Mouse (Mus musculus): ENCODE data around the gene Ripply3. TPM values are rescaled to one million over a fixed set of nuclear protein-coding genes. Genes with fewer than 3 reads are reported as not detected.

Ripply3 gene
- polyA plus RNA-seq, 1 experiment, result 3.6 TPM

- Histone ChIP-seq H3K4me3 (replicated peaks; ENCODE audit: control insufficient read depth, low read depth, low read length) (no peak overlapping the region), H3K4me1 (ENCODE audit: control insufficient read depth, insufficient read depth, low read length) (peaks cover 2% of the 10 kb centered on the region; the same call in 1 of the 2 replicates), H3K27ac (ENCODE audit: control insufficient read depth, insufficient read depth, low read depth, low read length, poor library complexity) (no peak overlapping the region)
- TF ChIP-seq CTCF (IDR thresholded peaks at IDR 0.05; ENCODE audit: control insufficient read depth, insufficient read depth, low read length) (no peak), POLR2A (IDR thresholded peaks at IDR 0.05; ENCODE audit: borderline replicate concordance, control insufficient read depth, low read depth, low read length) (no peak)
- 81% methylated on average over 1 of the region's 1 CpGs for WGBS
Observed at GRCm38 (mm10) chr16:94345733-94346132, 17.5 kb downstream of the Ripply3 start.

- H3K4me1 ChIP-seq (ENCODE audit: control insufficient read depth, insufficient read depth, low read length), result peaks cover 2% of the 10 kb centered on the region; the same call in 1 of the 2 replicates
- no peak for TF ChIP-seq POLR2A (IDR thresholded peaks at IDR 0.05; ENCODE audit: borderline replicate concordance, control insufficient read depth, low read depth, low read length)
- TF ChIP-seq CTCF (IDR thresholded peaks at IDR 0.05; ENCODE audit: control insufficient read depth, insufficient read depth, low read length), result no peak
- no peak overlapping the region for H3K27ac ChIP-seq (ENCODE audit: control insufficient read depth, insufficient read depth, low read depth, low read length, poor library complexity)
- no peak overlapping the region for H3K4me3 ChIP-seq (replicated peaks; ENCODE audit: control insufficient read depth, low read depth, low read length)
- 43% methylated on average over 7 of the region's 7 CpGs for WGBS
Observed at GRCm38 (mm10) chr16:94347080-94347731, 19.0 kb downstream of the Ripply3 start.

- Histone ChIP-seq H3K4me3 (replicated peaks; ENCODE audit: control insufficient read depth, low read depth, low read length) (no peak overlapping the region), H3K27ac (ENCODE audit: control insufficient read depth, insufficient read depth, low read depth, low read length, poor library complexity) (no peak overlapping the region), H3K4me1 (ENCODE audit: control insufficient read depth, insufficient read depth, low read length) (peaks cover 2% of the 10 kb centered on the region; the same call in 1 of the 2 replicates)
- WGBS, result 70% methylated on average over 2 of the region's 2 CpGs
- TF ChIP-seq POLR2A (IDR thresholded peaks at IDR 0.05; ENCODE audit: borderline replicate concordance, control insufficient read depth, low read depth, low read length), result no peak
- TF ChIP-seq CTCF (IDR thresholded peaks at IDR 0.05; ENCODE audit: control insufficient read depth, insufficient read depth, low read length), result no peak
Observed at GRCm38 (mm10) chr16:94348779-94349178, 20.6 kb downstream of the Ripply3 start.

- Histone ChIP-seq H3K27ac (ENCODE audit: control insufficient read depth, insufficient read depth, low read depth, low read length, poor library complexity) (no peak overlapping the region; the same call in 1 of the 2 replicates), H3K4me3 (replicated peaks; ENCODE audit: control insufficient read depth, low read depth, low read length) (no peak overlapping the region), H3K4me1 (ENCODE audit: control insufficient read depth, insufficient read depth, low read length) (peaks cover 2% of the 10 kb centered on the region; the same call in 1 of the 2 replicates)
- 35% methylated on average over 11 of the region's 11 CpGs for WGBS
- TF ChIP-seq POLR2A (IDR thresholded peaks at IDR 0.05; ENCODE audit: borderline replicate concordance, control insufficient read depth, low read depth, low read length) (no peak), CTCF (IDR thresholded peaks at IDR 0.05; ENCODE audit: control insufficient read depth, insufficient read depth, low read length) (no peak)
Observed at GRCm38 (mm10) chr16:94349588-94350286, 21.5 kb downstream of the Ripply3 start.

- TF ChIP-seq CTCF (IDR thresholded peaks at IDR 0.05; ENCODE audit: control insufficient read depth, insufficient read depth, low read length), result no peak
- TF ChIP-seq POLR2A (IDR thresholded peaks at IDR 0.05; ENCODE audit: borderline replicate concordance, control insufficient read depth, low read depth, low read length), result no peak
- Histone ChIP-seq H3K27ac (ENCODE audit: control insufficient read depth, insufficient read depth, low read depth, low read length, poor library complexity) (no peak overlapping the region), H3K4me1 (ENCODE audit: control insufficient read depth, insufficient read depth, low read length) (peaks cover 2% of the 10 kb centered on the region; the same call in 1 of the 2 replicates), H3K4me3 (replicated peaks; ENCODE audit: control insufficient read depth, low read depth, low read length) (no peak overlapping the region)
- 69% methylated on average over 10 of the region's 10 CpGs for WGBS
Observed at GRCm38 (mm10) chr16:94350287-94350677, 22.1 kb downstream of the Ripply3 start.

- H3K4me3 ChIP-seq (replicated peaks; ENCODE audit: control insufficient read depth, low read depth, low read length), result no peak overlapping the region
- WGBS, result 8% methylated on average over 9 of the region's 9 CpGs
- no peak overlapping the region for H3K27ac ChIP-seq (ENCODE audit: control insufficient read depth, insufficient read depth, low read depth, low read length, poor library complexity)
- peaks cover 2% of the 10 kb centered on the region; the same call in 1 of the 2 replicates for H3K4me1 ChIP-seq (ENCODE audit: control insufficient read depth, insufficient read depth, low read length)
- TF ChIP-seq CTCF (IDR thresholded peaks at IDR 0.05; ENCODE audit: control insufficient read depth, insufficient read depth, low read length), result no peak
- TF ChIP-seq POLR2A (IDR thresholded peaks at IDR 0.05; ENCODE audit: borderline replicate concordance, control insufficient read depth, low read depth, low read length), result no peak
Observed at GRCm38 (mm10) chr16:94354450-94354849, 26.2 kb downstream of the Ripply3 start.

- TF ChIP-seq POLR2A (IDR thresholded peaks at IDR 0.05; ENCODE audit: borderline replicate concordance, control insufficient read depth, low read depth, low read length), result no peak
- TF ChIP-seq CTCF (IDR thresholded peaks at IDR 0.05; ENCODE audit: control insufficient read depth, insufficient read depth, low read length), result no peak
- 54% methylated on average over 7 of the region's 7 CpGs for WGBS
- H3K4me3 ChIP-seq (replicated peaks; ENCODE audit: control insufficient read depth, low read depth, low read length), result no peak overlapping the region
- H3K4me1 ChIP-seq (ENCODE audit: control insufficient read depth, insufficient read depth, low read length), result no peaks in the 10 kb centered on the region
- no peak overlapping the region for H3K27ac ChIP-seq (ENCODE audit: control insufficient read depth, insufficient read depth, low read depth, low read length, poor library complexity)
Observed at GRCm38 (mm10) chr16:94356046-94356445, 27.8 kb downstream of the Ripply3 start.

GRCm38 (mm10) chr16:94356776-94357494 is 28.7 kb downstream of the Ripply3 start:
- TF ChIP-seq POLR2A (IDR thresholded peaks at IDR 0.05; ENCODE audit: borderline replicate concordance, control insufficient read depth, low read depth, low read length), result no peak
- no peak for TF ChIP-seq CTCF (IDR thresholded peaks at IDR 0.05; ENCODE audit: control insufficient read depth, insufficient read depth, low read length)
- WGBS, result 77% methylated on average over 11 of the region's 11 CpGs
- Histone ChIP-seq H3K4me1 (ENCODE audit: control insufficient read depth, insufficient read depth, low read length) (no peaks in the 10 kb centered on the region), H3K4me3 (replicated peaks; ENCODE audit: control insufficient read depth, low read depth, low read length) (no peak overlapping the region), H3K27ac (ENCODE audit: control insufficient read depth, insufficient read depth, low read depth, low read length, poor library complexity) (no peak overlapping the region)

Data from bone marrow, adult 2 months (tissue).